8 mouse cellular contexts compared by ENCODE assay signal in genomic region chr15:12117242-12118092, GRCm38 (mm10). TPM values are rescaled to one million over a fixed set of nuclear protein-coding genes. Genes with fewer than 3 reads are reported as not detected.
DNase-seq lines count a peak whose midpoint lies in the region; ATAC-seq lines count a peak whose summit lies in the region.

Gene Zfr (plus strand): TSS chr15:12117831.

- H3K9me3 ChIP-seq in forebrain, embryonic 11.5 days (ENCODE audit: control insufficient read depth, low read length) = no peaks in the 10 kb centered on the region
- no peaks in the 10 kb centered on the region for H3K9me3 ChIP-seq in heart, embryonic 16.5 days (replicated peaks; ENCODE audit: control insufficient read depth, low read length)
- no peaks in the 10 kb centered on the region for H3K9me3 ChIP-seq in liver, embryonic 15.5 days (replicated peaks)
- H3K9me3 ChIP-seq in neural tube, embryonic 12.5 days = no peaks in the 10 kb centered on the region

- peak within 1 kb of the TSS; percentile 73 for H3K4me2 ChIP-seq in forebrain, embryonic 11.5 days (ENCODE audit: low read depth, low read length, severe bottlenecking)
- peak within 1 kb of the TSS; percentile 88 for H3K4me2 ChIP-seq in heart, embryonic 16.5 days (ENCODE audit: low read depth, low read length)
- peak within 1 kb of the TSS; percentile 85 for H3K4me2 ChIP-seq in liver, embryonic 15.5 days
- H3K4me2 ChIP-seq in neural tube, embryonic 12.5 days (replicated peaks) = peak within 1 kb of the TSS; percentile 85

- H3K27me3 ChIP-seq in forebrain, embryonic 11.5 days (ENCODE audit: control insufficient read depth, insufficient read depth, low read length) = no peaks in the 10 kb centered on the region; the same call in 1 of the 2 replicates
- H3K27me3 ChIP-seq in heart, embryonic 16.5 days (ENCODE audit: control insufficient read depth, insufficient read depth, low read length) = no peaks in the 10 kb centered on the region
- H3K27me3 ChIP-seq in liver, embryonic 15.5 days = no peaks in the 10 kb centered on the region
- H3K27me3 ChIP-seq in neural tube, embryonic 12.5 days (replicated peaks) = 0 out of 2 replicates have a peak, but pooled peaks cover 2% of the 10 kb centered on the region

- H3K4me3 ChIP-seq in forebrain, embryonic 11.5 days (ENCODE audit: low read depth, low read length) = peak within 1 kb of the TSS; percentile 98
- H3K4me3 ChIP-seq in heart, embryonic 16.5 days (ENCODE audit: low read length) = peak within 1 kb of the TSS; percentile 92
- peak within 1 kb of the TSS; percentile 99 for H3K4me3 ChIP-seq in liver, embryonic 15.5 days (replicated peaks)
- peak within 1 kb of the TSS; percentile 100 for H3K4me3 ChIP-seq in neural tube, embryonic 12.5 days

- H3K27ac ChIP-seq in forebrain, embryonic 11.5 days (ENCODE audit: low read depth, low read length) = peak within 1 kb of the TSS; percentile 79
- H3K27ac ChIP-seq in heart, embryonic 16.5 days (ENCODE audit: low read length) = peak within 1 kb of the TSS; percentile 98
- peak within 1 kb of the TSS; percentile 92 for H3K27ac ChIP-seq in liver, embryonic 15.5 days (replicated peaks)
- peak within 1 kb of the TSS; percentile 83 for H3K27ac ChIP-seq in neural tube, embryonic 12.5 days

- peak; percentile 95 for ATAC-seq in forebrain, embryonic 11.5 days (replicated peaks; ENCODE audit: low FRiP score)
- ATAC-seq in heart, embryonic 16.5 days (replicated peaks; ENCODE audit: extremely low read depth, insufficient read depth, low FRiP score) = peak; percentile 90
- ATAC-seq in liver, embryonic 15.5 days (ENCODE audit: insufficient read depth) = peak; percentile 88
- ATAC-seq in neural tube, embryonic 12.5 days (ENCODE audit: low FRiP score, low read depth) = peak; percentile 93

- peak; percentile 92 to 93 for DNase-seq in CD8-positive naive resting alpha-beta T cell, adult 2 months (ENCODE audit: low read depth in 2 of 2, low spot score in 2 of 2)
- peak; percentile 72 for DNase-seq in c-Kit-positive CD71-negative TER-119-negative erythroid progenitor cells, embryonic 14.5 days (ENCODE audit: low read depth)
- peak; percentile 94 for DNase-seq in forebrain, embryonic 11.5 days (ENCODE audit: low spot score)
- DNase-seq in kidney, postnatal 36 days = peak; percentile 93 to 95
- peak; percentile 78 for DNase-seq in telencephalon, adult 2 months (ENCODE audit: low read depth, low spot score)

- H3K9ac ChIP-seq in forebrain, embryonic 11.5 days (ENCODE audit: low read length) = peak within 1 kb of the TSS; percentile 97
- H3K9ac ChIP-seq in heart, embryonic 16.5 days (ENCODE audit: low read length) = peak within 1 kb of the TSS; percentile 100
- H3K9ac ChIP-seq in liver, embryonic 15.5 days = peak within 1 kb of the TSS; percentile 99
- peak within 1 kb of the TSS; percentile 98 for H3K9ac ChIP-seq in neural tube, embryonic 12.5 days

- H3K4me1 ChIP-seq in forebrain, embryonic 11.5 days (replicated peaks; ENCODE audit: control insufficient read depth, insufficient read depth, low read length) = peaks cover 5% of the 10 kb centered on the region; the same call in 1 of the 2 replicates
- H3K4me1 ChIP-seq in heart, embryonic 16.5 days (ENCODE audit: control insufficient read depth, insufficient read depth, low read length) = peaks cover 13% of the 10 kb centered on the region
- H3K4me1 ChIP-seq in liver, embryonic 15.5 days (replicated peaks) = peaks cover 43% of the 10 kb centered on the region
- peaks cover 15% of the 10 kb centered on the region; the same call in 1 of the 2 replicates for H3K4me1 ChIP-seq in neural tube, embryonic 12.5 days

- WGBS in forebrain, embryonic 11.5 days = under 1% methylated on average over 57 of the region's 59 CpGs
- under 1% methylated on average over 57 of the region's 59 CpGs for WGBS in heart, embryonic 16.5 days
- under 1% methylated on average over 59 of the region's 59 CpGs for WGBS in liver, embryonic 15.5 days (ENCODE audit: insufficient replicate concordance)
- WGBS in neural tube, embryonic 12.5 days = under 1% methylated on average over 58 of the region's 59 CpGs

- H3K36me3 ChIP-seq in forebrain, embryonic 11.5 days (ENCODE audit: control insufficient read depth, insufficient read depth, low read length) = no peaks in the 10 kb centered on the region
- no peaks in the 10 kb centered on the region for H3K36me3 ChIP-seq in heart, embryonic 16.5 days (ENCODE audit: control insufficient read depth, insufficient read depth)
- no peaks in the 10 kb centered on the region for H3K36me3 ChIP-seq in liver, embryonic 15.5 days (replicated peaks)
- H3K36me3 ChIP-seq in neural tube, embryonic 12.5 days = no peaks in the 10 kb centered on the region

RNA-seq across cellular contexts. Expression of gene Zfr, which starts in this region (rescaled TPM):
- 128 and 136 TPM in 2 replicates for polyA plus RNA-seq in forebrain, embryonic 11.5 days (2014; fragmentation: Nextera tagmentation; extraction: Ambion mirVana)
- 89.4 and 103 TPM in 2 replicates for polyA plus RNA-seq in heart, embryonic 16.5 days (2015; fragmentation: Nextera tagmentation; extraction: Ambion mirVana)
- polyA plus RNA-seq in liver, embryonic 15.5 days (2015; fragmentation: Nextera tagmentation; extraction: Ambion mirVana) = 36.9 and 37.5 TPM in 2 replicates
- 118 and 137 TPM in 2 replicates for polyA plus RNA-seq in neural tube, embryonic 12.5 days (2016; fragmentation: Nextera tagmentation; extraction: Ambion mirVana)

Comparison
In these comparisons a context has a peak if more than half of its experiments do, and no peak if none do; other contexts are left out.
1. Peak in every context shown above with its lines: DNase-seq, ATAC-seq, H3K4me3 ChIP-seq and H3K27ac ChIP-seq.